Mouse (Mus musculus) spleen, adult 2 months (tissue): ENCODE measurements around the gene Reg3g.

ENCODE experiments used
- CTCF ChIP-seq: fragments of 200-500 bp; IDR thresholded peaks from 2 replicates; pipeline ENCODE4 v1.5.1; 2011; ENCODE audit warnings: mild to moderate bottlenecking, inconsistent platforms; ENCODE audit not compliant: insufficient read depth, insufficient read length, insufficient replicate concordance; ENCODE audit errors: extremely low read depth
- POLR2A ChIP-seq: fragments of 200-500 bp; IDR thresholded peaks from 2 replicates; pipeline ENCODE4 v1.6.1; 2011; ENCODE audit warnings: low read depth, low read length, inconsistent platforms

- TF ChIP-seq POLR2A: no peak
- TF ChIP-seq CTCF: no peak
Observed at GRCm38 (mm10) chr6:78452804-78453203, 15.9 kb downstream of the Reg3g start.
